Mouse (Mus musculus) midbrain, embryonic 16.5 days (tissue): ENCODE measurements around the gene Eml2. TPM values are rescaled to one million over a fixed set of nuclear protein-coding genes. Genes with fewer than 3 reads are reported as not detected.

Source experiments
- ATAC-seq: fragments of 200-750 bp; cut with Nextera tagmentation; 2 replicates; pipeline ENCODE4 v1.8.0; 2017; ENCODE audit warnings: moderate TSS enrichment
- H3K27ac ChIP-seq: fragments of 300-500 bp; sonication (generic); 2 replicates; pipeline ENCODE4 v1.5.1; 2014; ENCODE audit warnings: mild to moderate bottlenecking, low read length, mixed read lengths
- H3K27me3 ChIP-seq: fragments of 300-500 bp; sonication (generic); 2 replicates; pipeline ENCODE4 v1.6.1; 2014; ENCODE audit warnings: low read depth, low read length, mixed read lengths; ENCODE audit not compliant: control insufficient read depth, insufficient read depth
- H3K36me3 ChIP-seq: fragments of 300-500 bp; sonication (generic); 2 replicates; pipeline ENCODE4 v1.6.1; 2014; ENCODE audit warnings: mild to moderate bottlenecking, low read length, moderate library complexity, mixed read lengths; ENCODE audit not compliant: control insufficient read depth, insufficient read depth
- H3K4me1 ChIP-seq: fragments of 300-500 bp; sonication (generic); 2 replicates; pipeline ENCODE4 v1.6.1; 2014; ENCODE audit warnings: mild to moderate bottlenecking, low read length, mixed read lengths; ENCODE audit not compliant: control insufficient read depth, insufficient read depth
- H3K4me2 ChIP-seq: fragments of 300-500 bp; sonication (generic); 2 replicates; pipeline ENCODE4 v1.6.1; 2014; ENCODE audit warnings: mild to moderate bottlenecking, low read length, mixed read lengths
- H3K4me3 ChIP-seq: fragments of 300-500 bp; sonication (generic); 2 replicates; pipeline ENCODE4 v1.5.1; 2014; ENCODE audit warnings: low read depth, mild to moderate bottlenecking, low read length, moderate library complexity, mixed read lengths
- H3K9ac ChIP-seq: fragments of 300-500 bp; sonication (generic); 2 replicates; pipeline ENCODE4 v1.6.1; 2014; ENCODE audit warnings: low read depth, low read length, mixed read lengths
- H3K9me3 ChIP-seq: fragments of 300-500 bp; sonication (generic); replicated peaks from 2 replicates; pipeline ENCODE4 v1.6.1; 2014; ENCODE audit warnings: mild to moderate bottlenecking, low read length, mixed read lengths; ENCODE audit not compliant: control insufficient read depth, poor library complexity, severe bottlenecking
- WGBS: fragments of 180-500 bp; shearing (Covaris S2); extraction: QIAGEN DNeasy Blood & Tissue Kit; methylation state at CpG from one replicate; pipeline ENCODE4 v1.1.7; 2014; 5-methylcytosine and 5-hydroxymethylcytosine counted together
- polyA plus RNA-seq: library from polyadenylated mRNA; unstranded; fragments of >200 nt; fragmentation: Nextera tagmentation; extraction: Ambion mirVana; gene quantifications from 2 replicates; pipeline ENCODE4 v1.2.1, GENCODE M21; 2015

Eml2 gene
- polyA plus RNA-seq, 1 experiment from 2014 or later: 10.6 TPM

- Histone ChIP-seq H3K4me1 (peaks cover 16% of the 10 kb centered on the region), H3K4me3 (peak within 1 kb of the TSS; percentile 62), H3K27ac (peak within 1 kb of the TSS; percentile 99), H3K9ac (peak within 1 kb of the TSS; percentile 80), H3K4me2 (peak within 1 kb of the TSS; percentile 88), H3K27me3 (no peaks in the 10 kb centered on the region), H3K36me3 (no peaks in the 10 kb centered on the region; the same call in 1 of the 2 replicates), H3K9me3 (no peaks in the 10 kb centered on the region)
- peak; percentile 97 for ATAC-seq
- WGBS: under 1% methylated on average over 79 of the region's 91 CpGs
Measured at GRCm38 (mm10) chr7:19227883-19228792, 51.9 kb downstream of the Eml2 start, which contains the start of gene Opa3. Gene Opa3, plus strand, starts transcription at chr7:19228334.

- Histone ChIP-seq H3K4me1 (peaks cover 16% of the 10 kb centered on the region), H3K9me3 (no peaks in the 10 kb centered on the region), H3K9ac (peak overlapping the region; percentile 65), H3K4me2 (peak overlapping the region; percentile 88), H3K27me3 (no peaks in the 10 kb centered on the region), H3K27ac (peak overlapping the region; percentile 73), H3K36me3 (no peaks in the 10 kb centered on the region; the same call in 1 of the 2 replicates), H3K4me3 (peak overlapping the region; percentile 62)
- ATAC-seq: no peak
- 0% methylated on average over 14 of the region's 14 CpGs for WGBS
Measured at GRCm38 (mm10) chr7:19228793-19229148, 52.5 kb downstream of the Eml2 start.

GRCm38 (mm10) chr7:19229404-19229803 lies 53.2 kb downstream of the Eml2 start:
- H3K9ac ChIP-seq: peak overlapping the region; percentile 65
- peak overlapping the region; percentile 88 for H3K4me2 ChIP-seq
- no peaks in the 10 kb centered on the region; the same call in 1 of the 2 replicates for H3K36me3 ChIP-seq
- H3K4me3 ChIP-seq: peak overlapping the region; percentile 62
- no peaks in the 10 kb centered on the region for H3K9me3 ChIP-seq
- H3K27ac ChIP-seq: peak overlapping the region; percentile 73
- no peak for ATAC-seq
- 43% methylated on average over 5 of the region's 5 CpGs for WGBS
- no peaks in the 10 kb centered on the region for H3K27me3 ChIP-seq
- peaks cover 16% of the 10 kb centered on the region for H3K4me1 ChIP-seq

- Histone ChIP-seq H3K36me3 (no peaks in the 10 kb centered on the region; the same call in 1 of the 2 replicates), H3K9me3 (no peaks in the 10 kb centered on the region), H3K4me1 (peaks cover 16% of the 10 kb centered on the region), H3K27ac (no peak overlapping the region), H3K4me2 (no peak overlapping the region; the same call in 1 of the 2 replicates), H3K27me3 (no peaks in the 10 kb centered on the region), H3K9ac (no peak overlapping the region), H3K4me3 (no peak overlapping the region)
- 89% methylated on average over 2 of the region's 2 CpGs for WGBS
- no peak for ATAC-seq
Measured at GRCm38 (mm10) chr7:19230041-19230580, 53.9 kb downstream of the Eml2 start.

- H3K4me2 ChIP-seq: no peak overlapping the region
- ATAC-seq: no peak
- H3K9ac ChIP-seq: no peak overlapping the region
- no peaks in the 10 kb centered on the region; the same call in 1 of the 2 replicates for H3K36me3 ChIP-seq
- H3K27ac ChIP-seq: no peak overlapping the region
- H3K9me3 ChIP-seq: no peaks in the 10 kb centered on the region
- H3K4me3 ChIP-seq: no peak overlapping the region
- peaks cover 16% of the 10 kb centered on the region for H3K4me1 ChIP-seq
- WGBS: 96% methylated on average over 5 of the region's 5 CpGs
- H3K27me3 ChIP-seq: no peaks in the 10 kb centered on the region
Measured at GRCm38 (mm10) chr7:19230899-19231298, 54.7 kb downstream of the Eml2 start.

GRCm38 (mm10) chr7:19231849-19232248 lies 55.6 kb downstream of the Eml2 start:
- 94% methylated on average over 3 of the region's 3 CpGs for WGBS
- no peak for ATAC-seq
- Histone ChIP-seq H3K36me3 (no peaks in the 10 kb centered on the region; the same call in 1 of the 2 replicates), H3K27me3 (no peaks in the 10 kb centered on the region), H3K9ac (no peak overlapping the region), H3K4me1 (peaks cover 12% of the 10 kb centered on the region), H3K4me3 (no peak overlapping the region), H3K9me3 (no peaks in the 10 kb centered on the region), H3K27ac (no peak overlapping the region), H3K4me2 (no peak overlapping the region)

GRCm38 (mm10) chr7:19234652-19235051 lies 58.4 kb downstream of the Eml2 start:
- no peak overlapping the region for H3K9ac ChIP-seq
- 77% methylated on average over 5 of the region's 5 CpGs for WGBS
- ATAC-seq: no peak
- H3K4me2 ChIP-seq: no peak overlapping the region
- H3K4me1 ChIP-seq: peaks cover 3% of the 10 kb centered on the region; the same call in 1 of the 2 replicates
- H3K27ac ChIP-seq: no peak overlapping the region
- H3K4me3 ChIP-seq: no peak overlapping the region
- no peaks in the 10 kb centered on the region for H3K27me3 ChIP-seq
- no peaks in the 10 kb centered on the region for H3K9me3 ChIP-seq
- no peaks in the 10 kb centered on the region; the same call in 1 of the 2 replicates for H3K36me3 ChIP-seq

GRCm38 (mm10) chr7:19235092-19235671 lies 59.0 kb downstream of the Eml2 start:
- no peaks in the 10 kb centered on the region for H3K27me3 ChIP-seq
- no peak for ATAC-seq
- no peak overlapping the region for H3K9ac ChIP-seq
- H3K9me3 ChIP-seq: no peaks in the 10 kb centered on the region
- H3K4me3 ChIP-seq: no peak overlapping the region
- H3K4me2 ChIP-seq: no peak overlapping the region
- no peaks in the 10 kb centered on the region for H3K4me1 ChIP-seq
- H3K27ac ChIP-seq: no peak overlapping the region
- no peaks in the 10 kb centered on the region; the same call in 1 of the 2 replicates for H3K36me3 ChIP-seq
- 91% methylated on average over 2 of the region's 2 CpGs for WGBS
